Mouse (Mus musculus) lung, embryonic 15.5 days (tissue): Measurements from ENCODE around the gene Uts2r. TPM values are rescaled to one million over a fixed set of nuclear protein-coding genes. Genes with fewer than 3 reads are reported as not detected.

ENCODE experiments used
- ATAC-seq: fragments of 200-750 bp; cut with Nextera tagmentation; 2 replicates; pipeline ENCODE4 v1.8.0; 2017; ENCODE audit warnings: moderate number of reproducible peaks, borderline replicate concordance; ENCODE audit not compliant: low FRiP score, low TSS enrichment; ENCODE audit errors: extremely low read depth
- H3K27ac ChIP-seq: fragments of 300-500 bp; sonication (generic); 2 replicates; pipeline ENCODE4 v1.5.1; 2015; ENCODE audit warnings: moderate library complexity, mild to moderate bottlenecking, inconsistent platforms
- H3K27me3 ChIP-seq: fragments of 300-500 bp; sonication (generic); 2 replicates; pipeline ENCODE4 v1.6.1; 2015; ENCODE audit warnings: inconsistent platforms
- H3K36me3 ChIP-seq: fragments of 300-500 bp; sonication (generic); 2 replicates; pipeline ENCODE4 v1.6.1; 2015; ENCODE audit warnings: inconsistent platforms
- H3K4me1 ChIP-seq: fragments of 300-500 bp; sonication (generic); 2 replicates; pipeline ENCODE4 v1.6.1; 2015; ENCODE audit warnings: inconsistent platforms
- H3K4me2 ChIP-seq: fragments of 300-500 bp; sonication (generic); 2 replicates; pipeline ENCODE4 v1.6.1; 2015; ENCODE audit warnings: inconsistent platforms, mild to moderate bottlenecking, moderate library complexity
- H3K4me3 ChIP-seq: fragments of 300-500 bp; sonication (generic); 2 replicates; pipeline ENCODE4 v1.5.1; 2015; ENCODE audit warnings: mild to moderate bottlenecking, inconsistent platforms
- H3K9ac ChIP-seq: fragments of 300-500 bp; sonication (generic); 2 replicates; pipeline ENCODE4 v1.6.1; 2015; ENCODE audit warnings: inconsistent platforms
- H3K9me3 ChIP-seq: fragments of 300-500 bp; sonication (generic); 2 replicates; pipeline ENCODE4 v1.6.1; 2016; ENCODE audit warnings: inconsistent platforms
- WGBS: fragments of 180-500 bp; shearing (Covaris S2); methylation state at CpG from one replicate; pipeline ENCODE4 v1.1.7; 2015; 5-methylcytosine and 5-hydroxymethylcytosine counted together
- polyA plus RNA-seq: library from polyadenylated mRNA; unstranded; fragments of >200 nt; fragmentation: Nextera tagmentation; extraction: Ambion mirVana; gene quantifications from 2 replicates; pipeline ENCODE4 v1.2.1, GENCODE M21; 2015

Gene Uts2r
- polyA plus RNA-seq, result 0.09 TPM in 1 of 2 replicates, not detected in the other

- Histone ChIP-seq H3K27me3 (peaks cover 33% of the 10 kb centered on the region), H3K4me2 (no peak within 1 kb of the TSS), H3K36me3 (no peaks in the 10 kb centered on the region), H3K9ac (no peak within 1 kb of the TSS), H3K4me1 (0 out of 2 replicates have a peak, but pooled peaks cover 6% of the 10 kb centered on the region), H3K27ac (no peak within 1 kb of the TSS), H3K4me3 (no peak within 1 kb of the TSS), H3K9me3 (no peaks in the 10 kb centered on the region)
- WGBS, result 78% methylated on average over 5 of the region's 5 CpGs
- no peak for ATAC-seq
These were observed at the start of gene Uts2r for GRCm38 (mm10) chr11:121159971-121160370. Gene Uts2r, plus strand, starts transcription at chr11:121160271.

GRCm38 (mm10) chr11:121111051-121111450, 49.0 kb upstream of the Uts2r start:
- Histone ChIP-seq H3K27me3 (no peaks in the 10 kb centered on the region), H3K9me3 (no peaks in the 10 kb centered on the region), H3K4me3 (no peak overlapping the region), H3K4me1 (peaks cover 39% of the 10 kb centered on the region), H3K27ac (no peak overlapping the region), H3K9ac (no peak overlapping the region), H3K36me3 (no peaks in the 10 kb centered on the region), H3K4me2 (no peak overlapping the region)
- 83% methylated on average over 3 of the region's 3 CpGs for WGBS
- no peak for ATAC-seq

GRCm38 (mm10) chr11:121111601-121112000, 48.5 kb upstream of the Uts2r start:
- Histone ChIP-seq H3K4me1 (peaks cover 39% of the 10 kb centered on the region), H3K36me3 (no peaks in the 10 kb centered on the region), H3K4me2 (no peak overlapping the region), H3K27me3 (no peaks in the 10 kb centered on the region), H3K9ac (no peak overlapping the region), H3K4me3 (no peak overlapping the region), H3K9me3 (no peaks in the 10 kb centered on the region), H3K27ac (no peak overlapping the region)
- peak; percentile 20; the same call in 1 of the 2 replicates for ATAC-seq
- WGBS, result 72% methylated on average over 1 of the region's 1 CpGs

GRCm38 (mm10) chr11:121112091-121112775, 47.8 kb upstream of the Uts2r start:
- no peak overlapping the region for H3K27ac ChIP-seq
- 57% methylated on average over 5 of the region's 5 CpGs for WGBS
- no peaks in the 10 kb centered on the region for H3K36me3 ChIP-seq
- H3K27me3 ChIP-seq, result no peaks in the 10 kb centered on the region
- no peak for ATAC-seq
- H3K4me1 ChIP-seq, result peaks cover 39% of the 10 kb centered on the region
- no peak overlapping the region for H3K4me2 ChIP-seq
- H3K9ac ChIP-seq, result no peak overlapping the region
- no peaks in the 10 kb centered on the region for H3K9me3 ChIP-seq
- no peak overlapping the region for H3K4me3 ChIP-seq

GRCm38 (mm10) chr11:121118106-121118505, 42.0 kb upstream of the Uts2r start:
- H3K9me3 ChIP-seq, result no peaks in the 10 kb centered on the region
- no peaks in the 10 kb centered on the region for H3K27me3 ChIP-seq
- H3K4me3 ChIP-seq, result no peak overlapping the region
- ATAC-seq, result no peak
- no peak overlapping the region for H3K27ac ChIP-seq
- 0 out of 2 replicates have a peak, but pooled peaks cover 7% of the 10 kb centered on the region for H3K4me1 ChIP-seq
- 92% methylated on average over 18 of the region's 18 CpGs for WGBS
- no peak overlapping the region for H3K4me2 ChIP-seq
- H3K9ac ChIP-seq, result no peak overlapping the region
- no peaks in the 10 kb centered on the region for H3K36me3 ChIP-seq

- no peak for ATAC-seq
- Histone ChIP-seq H3K9ac (no peak within 1 kb of the TSS), H3K4me2 (no peak within 1 kb of the TSS), H3K27ac (no peak within 1 kb of the TSS), H3K27me3 (no peaks in the 10 kb centered on the region), H3K9me3 (no peaks in the 10 kb centered on the region), H3K36me3 (no peaks in the 10 kb centered on the region), H3K4me1 (0 out of 2 replicates have a peak, but pooled peaks cover 7% of the 10 kb centered on the region), H3K4me3 (no peak within 1 kb of the TSS)
- WGBS, result 68% methylated on average over 3 of the region's 3 CpGs
These were observed 41.5 kb upstream of the Uts2r start, which contains the start of gene Tex19.2 for GRCm38 (mm10) chr11:121118577-121118976. Gene Tex19.2, minus strand, starts transcription at chr11:121118677.

GRCm38 (mm10) chr11:121121151-121121550, 38.9 kb upstream of the Uts2r start:
- ATAC-seq, result peak; percentile 70
- no peaks in the 10 kb centered on the region for H3K9me3 ChIP-seq
- H3K36me3 ChIP-seq, result no peaks in the 10 kb centered on the region
- H3K27ac ChIP-seq, result peak overlapping the region; percentile 78
- WGBS, result 18% methylated on average over 3 of the region's 3 CpGs
- H3K4me2 ChIP-seq, result no peak overlapping the region
- peaks cover 7% of the 10 kb centered on the region; the same call in 1 of the 2 replicates for H3K4me1 ChIP-seq
- no peak overlapping the region for H3K9ac ChIP-seq
- H3K27me3 ChIP-seq, result no peaks in the 10 kb centered on the region
- H3K4me3 ChIP-seq, result no peak overlapping the region

GRCm38 (mm10) chr11:121122024-121122670, 37.9 kb upstream of the Uts2r start:
- ATAC-seq, result peak; percentile 85
- H3K27ac ChIP-seq, result peak overlapping the region; percentile 76
- no peaks in the 10 kb centered on the region for H3K27me3 ChIP-seq
- H3K9me3 ChIP-seq, result no peaks in the 10 kb centered on the region
- H3K4me2 ChIP-seq, result no peak overlapping the region
- 30% methylated on average over 2 of the region's 2 CpGs for WGBS
- H3K36me3 ChIP-seq, result no peaks in the 10 kb centered on the region
- H3K4me1 ChIP-seq, result peaks cover 7% of the 10 kb centered on the region; the same call in 1 of the 2 replicates
- no peak overlapping the region for H3K9ac ChIP-seq
- H3K4me3 ChIP-seq, result no peak overlapping the region

GRCm38 (mm10) chr11:121123438-121123837, 36.6 kb upstream of the Uts2r start:
- Histone ChIP-seq H3K4me3 (no peak overlapping the region), H3K9ac (no peak overlapping the region), H3K27ac (no peak overlapping the region), H3K4me1 (peaks cover 7% of the 10 kb centered on the region; the same call in 1 of the 2 replicates), H3K9me3 (no peaks in the 10 kb centered on the region), H3K4me2 (no peak overlapping the region), H3K36me3 (no peaks in the 10 kb centered on the region), H3K27me3 (no peaks in the 10 kb centered on the region)
- ATAC-seq, result no peak
- 86% methylated on average over 4 of the region's 4 CpGs for WGBS

- ATAC-seq, result no peak
- no peaks in the 10 kb centered on the region for H3K36me3 ChIP-seq
- peaks cover 7% of the 10 kb centered on the region; the same call in 1 of the 2 replicates for H3K4me1 ChIP-seq
- H3K9me3 ChIP-seq, result no peaks in the 10 kb centered on the region
- no peaks in the 10 kb centered on the region for H3K27me3 ChIP-seq
- H3K4me2 ChIP-seq, result no peak overlapping the region
- WGBS, result 71% methylated on average over 3 of the region's 3 CpGs
- H3K4me3 ChIP-seq, result no peak overlapping the region
- H3K9ac ChIP-seq, result no peak overlapping the region
- H3K27ac ChIP-seq, result no peak overlapping the region
These were observed 34.4 kb upstream of the Uts2r start for GRCm38 (mm10) chr11:121125522-121126172.

- Histone ChIP-seq H3K36me3 (no peaks in the 10 kb centered on the region), H3K4me2 (no peak overlapping the region), H3K9me3 (no peaks in the 10 kb centered on the region), H3K9ac (no peak overlapping the region), H3K4me1 (peaks cover 7% of the 10 kb centered on the region; the same call in 1 of the 2 replicates), H3K4me3 (no peak overlapping the region), H3K27me3 (no peaks in the 10 kb centered on the region), H3K27ac (no peak overlapping the region)
- no peak for ATAC-seq
- WGBS, result 82% methylated on average over 1 of the region's 1 CpGs
These were observed 33.7 kb upstream of the Uts2r start for GRCm38 (mm10) chr11:121126395-121126794.

GRCm38 (mm10) chr11:121127441-121127840, 32.6 kb upstream of the Uts2r start:
- Histone ChIP-seq H3K4me3 (no peak overlapping the region), H3K27ac (no peak overlapping the region), H3K4me2 (no peak overlapping the region), H3K4me1 (no peaks in the 10 kb centered on the region; the same call in 1 of the 2 replicates), H3K27me3 (no peaks in the 10 kb centered on the region), H3K9ac (no peak overlapping the region), H3K9me3 (no peaks in the 10 kb centered on the region), H3K36me3 (no peaks in the 10 kb centered on the region)
- 88% methylated on average over 3 of the region's 3 CpGs for WGBS
- ATAC-seq, result no peak
